Mouse (Mus musculus): ENCODE measurements around the gene Lhx9.

Lhx9 gene

DNA sequence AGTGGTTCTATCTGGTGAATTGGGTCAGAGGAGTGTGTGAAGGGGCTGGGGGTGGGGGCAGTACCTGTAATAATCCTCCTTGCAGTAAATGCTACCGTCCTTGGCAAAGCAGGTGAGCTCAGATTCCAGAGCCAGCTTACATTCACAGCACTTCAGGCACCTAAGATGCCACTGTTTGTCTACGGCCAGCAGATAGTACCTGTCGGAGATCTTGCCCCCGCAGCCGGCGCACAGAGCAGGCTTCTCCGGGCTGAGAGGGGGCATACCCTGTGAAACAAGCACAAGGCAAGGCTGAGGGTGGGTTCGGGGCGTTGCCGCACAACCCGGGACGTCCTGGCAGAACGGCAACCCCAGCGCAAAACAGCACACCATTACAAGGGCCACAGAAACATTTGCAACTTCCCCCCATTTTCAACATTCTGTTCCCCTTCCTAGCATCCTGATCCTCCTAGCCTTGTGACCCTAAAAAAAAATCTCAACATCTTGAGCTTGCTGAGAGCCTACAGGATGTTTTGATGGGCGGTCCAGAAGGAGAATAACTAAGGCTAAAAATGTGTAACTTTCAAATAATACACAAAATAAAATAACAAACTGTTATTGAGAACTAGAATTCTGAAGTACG, 8.5 kb downstream of the Lhx9 start:
- no peak for DNase-seq

DNA sequence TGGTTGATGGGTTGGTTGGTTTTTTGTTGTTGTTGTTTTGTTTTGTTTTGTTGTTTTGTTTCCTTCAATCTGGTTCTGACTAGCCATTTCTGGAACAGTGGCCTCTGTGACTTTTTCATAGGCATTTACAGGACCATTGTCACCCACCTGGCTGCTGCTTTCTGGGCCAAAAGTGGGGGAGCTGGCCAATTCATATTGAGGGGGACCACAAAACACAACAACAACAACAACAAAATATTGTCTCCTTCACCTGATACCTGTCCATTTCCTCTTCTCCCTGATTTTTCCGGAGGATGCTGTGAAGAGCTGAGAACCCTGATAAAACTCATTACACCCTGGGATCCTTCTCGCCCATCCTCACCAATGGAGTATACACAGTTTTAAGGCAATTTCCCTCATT, 9.1 kb downstream of the Lhx9 start:
- no peak for DNase-seq

DNA sequence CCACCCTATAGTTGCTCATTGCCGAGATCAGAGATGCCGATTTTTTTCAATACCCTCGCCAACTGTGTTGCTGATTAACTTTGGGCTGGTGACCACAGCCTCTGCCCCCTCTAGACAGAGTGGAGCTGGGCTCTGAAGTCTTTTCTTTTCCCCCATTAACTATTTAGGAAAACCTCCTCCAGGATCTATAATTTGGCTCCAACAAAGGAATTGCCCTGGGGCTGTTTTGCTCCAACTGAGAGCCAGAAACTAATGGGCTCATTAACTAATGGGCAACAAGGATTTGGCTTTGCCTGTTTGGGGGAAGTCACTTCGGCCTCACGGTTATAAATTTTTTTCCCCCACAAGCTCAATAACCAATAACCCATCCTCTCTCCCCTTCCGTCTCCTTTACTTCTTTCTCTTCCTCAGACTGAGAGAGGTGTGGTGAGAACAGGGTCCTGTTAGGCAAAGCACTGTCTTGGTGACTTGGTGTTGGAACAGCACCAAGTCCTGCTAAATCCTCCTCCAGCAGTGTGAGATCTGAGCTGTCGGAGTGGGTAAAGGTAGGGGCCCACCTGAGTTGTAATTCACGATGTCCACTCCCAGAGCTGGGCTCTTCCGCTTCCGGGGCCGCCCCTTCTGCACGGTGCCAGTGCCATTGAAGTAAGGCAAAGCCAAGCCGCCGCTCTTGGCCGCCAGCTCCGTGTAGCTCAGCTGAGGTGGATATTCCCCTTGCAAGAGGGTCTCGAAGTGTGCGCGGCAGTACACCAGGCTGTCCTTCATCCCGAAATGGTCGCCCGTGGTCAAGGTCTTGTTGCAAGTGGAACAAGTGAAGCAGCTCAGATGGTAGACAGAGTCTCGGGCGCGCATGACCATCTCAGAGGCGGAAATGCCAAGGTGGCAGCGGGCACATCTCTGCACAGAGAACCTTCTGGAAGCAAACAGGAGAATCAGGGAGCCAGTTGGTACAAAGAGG, 10.3 kb downstream of the Lhx9 start:
- DNase-seq, result no peak

DNA sequence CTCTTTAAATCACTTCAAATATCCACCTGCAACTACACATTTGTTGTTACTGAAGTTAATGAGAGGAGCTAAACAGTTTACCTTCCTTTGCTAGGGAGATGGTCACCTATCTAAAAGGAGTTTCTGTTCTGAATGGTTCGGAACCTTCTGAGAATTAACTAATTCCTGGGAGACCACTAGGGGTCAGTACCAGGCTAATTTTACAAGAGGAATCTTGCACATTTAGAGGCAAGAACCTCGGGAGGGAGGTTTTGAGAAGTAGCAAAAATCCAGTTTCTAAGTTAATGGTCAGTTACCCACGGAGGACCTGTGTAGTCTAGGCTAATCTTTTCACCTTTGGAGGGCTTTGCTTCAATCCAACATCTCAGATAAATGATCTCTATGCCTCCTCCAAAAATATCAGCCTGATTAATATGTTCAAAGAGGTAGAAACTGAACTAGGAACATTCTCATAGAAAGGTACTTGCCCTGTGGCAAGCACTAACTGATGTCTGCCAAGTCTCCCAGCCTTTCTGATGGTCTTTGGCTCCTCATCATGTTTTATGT, 12.9 kb downstream of the Lhx9 start:
- no peak for DNase-seq

DNA sequence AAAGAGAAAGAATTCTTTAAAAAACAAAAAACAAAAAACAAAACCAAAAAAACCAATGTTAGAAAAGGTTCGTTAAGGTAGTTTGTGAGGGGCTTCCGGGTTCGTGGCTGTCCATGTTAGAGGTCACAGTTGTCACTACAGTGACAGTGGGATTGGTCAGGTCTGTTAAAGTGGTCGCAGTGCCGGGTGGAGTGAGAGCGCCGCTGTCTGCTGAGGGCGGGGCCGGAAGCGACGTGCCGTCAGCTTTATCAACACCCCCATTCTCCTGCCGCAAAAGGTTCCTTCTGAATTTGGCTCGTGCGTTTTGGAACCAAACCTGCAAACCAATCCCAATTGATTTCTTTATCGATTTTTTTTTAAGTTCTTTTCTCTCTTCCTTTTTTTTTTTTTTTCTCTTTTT, 17.1 kb downstream of the Lhx9 start:
- DNase-seq, result no peak

DNA sequence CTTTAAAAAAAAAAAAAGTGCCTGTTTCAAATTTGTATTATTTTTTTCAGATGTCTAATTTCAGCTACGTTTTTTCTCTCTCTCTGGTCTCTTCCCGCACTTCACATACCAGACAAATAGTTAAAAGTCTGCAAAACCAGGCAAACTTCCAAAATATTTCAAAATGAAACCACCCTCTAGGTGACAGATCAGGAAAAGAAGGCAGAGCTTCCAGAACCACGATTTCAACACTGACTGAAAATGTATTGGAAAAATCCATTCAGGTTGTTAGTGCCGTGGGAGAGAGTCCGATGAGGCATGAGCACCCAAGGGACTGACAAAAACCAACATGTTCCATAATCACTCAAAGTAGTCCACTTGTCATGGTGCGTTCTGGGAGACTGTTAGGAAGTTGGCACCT, 21.5 kb downstream of the Lhx9 start:
- no peak for DNase-seq

DNA sequence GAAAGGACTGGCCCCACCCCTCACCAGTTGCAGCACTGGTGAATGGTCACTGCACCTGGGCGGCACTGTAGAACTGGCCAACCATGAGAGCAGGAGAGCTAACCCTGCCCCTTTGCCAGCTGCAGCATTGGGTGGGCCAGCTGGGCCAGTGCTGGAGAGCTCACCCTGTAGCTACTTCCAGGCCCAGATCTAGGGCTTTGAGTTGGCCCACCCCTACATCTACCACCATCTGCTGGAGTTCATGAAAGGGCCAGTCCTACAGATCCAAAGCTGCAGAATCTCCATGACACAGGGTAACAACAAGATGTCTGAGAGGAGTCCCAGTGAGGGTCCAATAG, 25.4 kb downstream of the Lhx9 start:
- DNase-seq, result no peak

DNA sequence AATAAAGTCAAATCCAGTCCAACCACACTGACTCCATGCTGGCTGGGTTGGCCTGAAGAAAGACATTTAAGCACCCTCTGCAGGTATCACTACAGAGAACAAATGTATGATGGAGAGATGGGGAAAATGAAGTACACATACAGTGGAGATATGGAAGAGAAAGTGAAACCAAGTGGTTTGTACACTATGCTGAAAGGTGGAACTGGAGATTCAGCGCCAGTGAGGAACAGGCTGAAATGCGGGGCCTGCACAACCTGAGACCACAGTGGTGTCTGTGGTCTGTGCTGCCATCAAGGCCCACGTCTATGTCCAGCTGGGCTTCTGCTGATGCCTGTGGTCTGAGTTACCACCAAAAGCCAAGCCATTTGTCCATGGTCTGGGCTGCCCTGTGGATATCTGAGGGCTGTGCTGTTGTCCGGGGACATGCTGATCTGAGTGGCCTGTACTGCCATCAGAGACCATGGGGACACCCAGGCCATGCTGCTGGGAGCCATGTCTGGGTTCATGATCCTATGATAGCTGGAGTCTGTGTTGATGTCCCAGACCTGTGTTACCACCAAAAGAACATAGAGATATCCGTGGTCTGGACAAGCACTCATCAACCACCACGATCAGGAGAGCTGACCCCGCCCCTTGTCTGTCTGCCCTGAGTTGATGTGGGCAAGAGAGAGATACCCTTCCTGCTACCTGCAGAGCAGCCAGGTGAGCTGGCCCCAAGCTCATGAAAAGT, 26.0 kb downstream of the Lhx9 start:
- DNase-seq, result no peak

DNA sequence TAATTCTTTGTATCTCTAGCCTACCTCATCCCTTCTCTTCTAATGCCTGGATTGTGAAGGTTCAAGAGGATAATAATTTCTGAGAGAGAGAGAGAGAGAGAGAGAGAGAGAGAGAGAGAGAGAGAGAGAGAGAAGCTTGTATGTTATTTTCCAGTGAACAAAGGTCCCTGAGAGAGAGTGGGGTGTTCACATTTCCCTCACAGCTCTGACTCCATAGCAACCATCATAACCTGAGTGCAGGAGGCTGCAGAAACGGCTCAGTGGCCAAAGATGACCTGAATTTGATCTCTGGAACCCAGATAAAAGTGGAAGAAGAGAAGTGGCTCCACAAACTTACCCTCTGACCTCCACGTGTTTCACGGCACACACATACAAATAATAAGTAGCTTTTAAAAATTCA, 46.6 kb downstream of the Lhx9 start:
- no peak for DNase-seq

DNA sequence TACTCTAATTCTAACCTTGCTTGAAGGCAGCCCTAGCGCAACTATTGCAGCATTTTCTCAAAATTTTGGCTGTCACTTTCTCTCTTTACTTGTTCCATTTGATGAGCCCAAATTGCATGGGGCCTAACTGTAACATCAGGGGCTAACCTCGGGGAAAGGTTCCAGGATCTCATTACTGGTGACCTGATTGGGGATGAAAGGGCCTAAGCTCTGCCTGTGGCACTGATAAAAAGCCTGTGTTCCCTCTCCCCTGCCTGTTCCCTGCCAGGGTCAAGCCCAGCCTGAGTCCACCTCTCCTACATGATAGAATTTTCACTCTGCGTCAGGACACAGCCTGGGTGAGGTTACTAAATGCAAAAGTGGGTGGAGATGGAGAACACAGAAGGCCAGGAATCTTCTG, 47.1 kb downstream of the Lhx9 start:
- no peak for DNase-seq

DNA sequence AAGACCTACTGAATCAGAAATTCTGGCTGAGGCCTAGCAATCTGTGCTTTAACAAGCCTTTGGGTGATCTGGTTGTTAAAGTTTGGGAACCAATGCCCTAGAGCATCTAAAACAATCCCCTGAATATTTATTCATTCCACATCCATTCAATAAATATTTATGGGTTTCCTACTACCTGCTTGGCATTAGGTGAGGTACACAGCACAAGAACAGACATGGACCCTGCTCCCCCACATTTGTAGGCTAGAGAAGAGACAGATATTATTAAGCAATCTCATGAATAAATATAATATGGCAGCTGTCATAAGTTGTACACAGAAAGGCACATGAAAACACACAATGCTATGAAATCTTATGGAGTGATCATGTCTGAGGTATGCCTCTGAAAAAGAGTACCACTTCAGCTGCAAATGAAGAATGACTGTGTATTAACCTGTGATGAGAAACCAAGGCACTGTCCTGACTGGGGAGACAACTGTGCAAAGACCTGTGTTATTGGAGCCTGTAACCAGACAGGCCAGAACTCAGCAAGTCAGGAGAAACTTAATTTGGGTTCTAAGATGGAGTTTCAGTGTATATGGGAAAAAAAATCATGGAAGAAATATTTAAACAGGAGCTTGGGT, 48.6 kb downstream of the Lhx9 start:
- DNase-seq, result no peak

DNA sequence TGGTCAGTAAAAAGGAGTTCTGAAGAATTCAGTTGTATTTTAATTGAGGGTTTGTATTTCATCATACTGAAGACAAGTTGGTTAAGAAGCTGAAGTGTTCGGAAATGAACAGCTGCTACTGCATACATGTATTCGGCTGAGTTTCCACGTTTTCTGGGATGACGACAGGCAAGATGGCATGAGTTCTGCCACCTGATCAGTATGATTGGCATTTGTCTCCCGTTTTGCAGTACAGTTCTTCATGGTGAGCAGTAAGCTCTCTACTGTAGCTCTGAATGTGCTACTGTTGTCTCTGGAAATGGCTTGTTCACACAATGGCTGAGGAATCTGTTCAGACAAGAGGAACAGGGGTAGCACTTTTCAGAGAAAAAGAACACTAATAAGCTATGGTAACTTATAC, 50.3 kb downstream of the Lhx9 start:
- no peak for DNase-seq

DNA sequence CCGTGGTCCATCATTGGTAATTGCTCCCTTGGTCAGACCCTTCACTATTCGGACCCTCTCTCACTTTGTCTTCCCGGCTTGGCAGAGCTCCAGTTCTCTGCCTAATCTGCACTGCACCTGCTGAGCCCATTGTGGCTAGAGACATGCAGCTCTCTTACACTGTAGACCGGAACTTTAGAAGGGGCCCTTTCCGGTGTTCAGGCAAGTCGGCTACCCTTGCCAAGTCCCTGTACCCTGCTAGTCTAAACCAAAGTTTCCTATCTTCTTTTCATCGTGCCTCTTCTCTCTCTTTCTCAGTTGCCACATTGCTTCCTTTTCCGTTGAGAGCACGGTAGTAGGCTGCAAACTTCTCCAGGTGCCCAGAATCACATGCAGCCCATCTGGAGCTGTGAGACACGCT, 62.5 kb downstream of the Lhx9 start:
- DNase-seq, result no peak

DNA sequence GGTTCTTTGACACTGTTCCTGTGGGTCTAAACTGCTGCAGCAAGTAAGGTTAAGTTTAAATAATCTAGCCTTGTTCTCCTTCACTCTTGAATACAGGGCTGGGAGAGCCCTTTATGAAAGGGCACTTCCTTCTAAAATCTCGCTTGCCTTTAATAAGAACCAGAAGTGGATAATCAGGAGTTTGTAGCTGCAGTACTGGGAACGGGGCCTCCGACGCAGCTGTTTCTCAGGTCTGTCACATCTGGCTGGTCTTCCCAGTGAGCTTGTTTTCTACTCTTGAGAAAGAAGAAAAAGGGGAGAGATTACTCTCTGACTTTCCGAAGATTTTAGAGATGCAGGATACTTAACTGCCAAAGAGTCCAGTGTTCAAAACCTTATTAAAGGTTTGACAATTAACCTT, 64.4 kb downstream of the Lhx9 start:
- no peak for DNase-seq

All from lung, postnatal 4 days (tissue).